9 mouse cellular contexts compared by ENCODE assay signal in the genomic region with DNA sequence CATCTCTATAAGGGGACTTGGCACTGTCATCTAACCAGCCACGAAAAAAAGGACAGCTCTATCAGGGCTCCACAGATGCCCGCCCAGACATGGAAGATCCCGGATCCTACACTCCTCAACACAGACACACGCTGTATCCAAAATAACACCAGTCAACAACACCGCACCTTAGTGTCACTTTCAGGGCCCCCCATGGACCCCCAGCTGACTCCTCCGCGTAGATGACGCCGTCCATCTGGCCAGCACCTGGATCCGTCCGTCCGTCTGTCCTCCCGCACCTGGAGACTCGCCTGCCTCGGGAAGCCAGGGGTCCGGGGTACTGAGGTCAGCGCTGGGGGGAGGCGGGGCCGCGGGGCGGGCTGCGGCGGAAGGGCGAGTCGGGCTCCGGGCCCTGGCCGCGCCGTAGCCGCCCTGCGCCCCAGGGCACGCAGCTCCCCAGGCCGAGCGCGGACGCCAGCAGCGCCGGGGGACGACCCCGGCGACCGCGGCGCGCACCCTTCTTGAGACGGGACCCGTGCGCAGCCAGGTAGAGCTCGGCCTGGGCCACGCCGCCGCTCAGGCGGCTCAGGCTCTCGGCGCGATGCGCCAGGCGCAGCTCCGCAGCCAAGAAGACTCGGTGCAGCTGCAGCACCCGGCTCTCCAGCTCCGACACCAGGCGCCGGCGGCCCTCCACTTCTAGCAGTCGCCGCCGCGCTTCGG. TPM values are rescaled to one million over a fixed set of nuclear protein-coding genes. Genes with fewer than 3 reads are reported as not detected.
A peak's percentile ranks its signal among the peaks of the same experiment; 100 is the strongest.
DNase-seq lines count a peak whose midpoint lies in the region; ATAC-seq and TF ChIP-seq lines count a peak whose summit lies in the region.
"Had no signal": no experiment of that assay in that cellular context is flagged by ENCODE, and none has a peak within 500 bp of the region (broad histone marks: within the 10 kb centered on the region; RNA-seq: fewer than 3 reads in every experiment).

No protein-coding gene starts in this region.

- H3K4me1 ChIP-seq in heart, embryonic 10.5 days = peaks cover 30% of the 10 kb centered on the region
- peaks cover 0 to 15% of the 10 kb centered on the region in 2 experiments; a peak in 2 of 4 replicates for H3K4me1 ChIP-seq in CH12.LX (ENCODE audit: control insufficient read depth in 1 of 2, insufficient read depth in 2 of 2)
- H3K4me1 ChIP-seq in heart, embryonic 16.5 days (ENCODE audit: control insufficient read depth, insufficient read depth, low read length) = peaks cover 25% of the 10 kb centered on the region
- H3K4me1 ChIP-seq in liver, embryonic 13.5 days (replicated peaks) = peaks cover 24% of the 10 kb centered on the region

- ATAC-seq in heart, embryonic 16.5 days (replicated peaks; ENCODE audit: extremely low read depth, insufficient read depth, low FRiP score) = peak; percentile 14
- no peak; the same call in 1 of the 2 replicates for ATAC-seq in liver, embryonic 13.5 days (ENCODE audit: low read depth)
- ATAC-seq in activated CD4-positive, CD25-positive, alpha-beta regulatory T cell, adult 4 months = no peak

- dilution Hi-C loops in CH12.LX (cut with MboI; ENCODE audit: extremely low pct_ligation_motif_present, extremely low pct_unique_long_range_greater_than_20kb, low sequenced_read_pairs) = no loop called here

- H3K9ac ChIP-seq in CH12.LX (ENCODE audit: insufficient read depth, low read depth) = no peak overlapping the region
- H3K9ac ChIP-seq in heart, embryonic 16.5 days (ENCODE audit: low read length) = peak overlapping the region; percentile 71
- H3K9ac ChIP-seq in liver, embryonic 13.5 days = 0 out of 2 replicates have a peak overlapping the region, but pooled peaks have one; percentile 26

- no peaks in the 10 kb centered on the region for H3K9me3 ChIP-seq in heart, embryonic 10.5 days
- H3K9me3 ChIP-seq in CH12.LX (replicated peaks; ENCODE audit: low read length) = no peaks in the 10 kb centered on the region
- no peaks in the 10 kb centered on the region for H3K9me3 ChIP-seq in heart, embryonic 16.5 days (replicated peaks; ENCODE audit: control insufficient read depth, low read length)
- H3K9me3 ChIP-seq in liver, embryonic 13.5 days (replicated peaks) = no peaks in the 10 kb centered on the region

- no peaks in the 10 kb centered on the region for H3K36me3 ChIP-seq in heart, embryonic 10.5 days
- H3K36me3 ChIP-seq in CH12.LX (replicated peaks in 1 of 2; ENCODE audit: control insufficient read depth in 1 of 2, insufficient read depth in 1 of 2, low read length in 1 of 2) = no peaks in the 10 kb centered on the region
- no peaks in the 10 kb centered on the region for H3K36me3 ChIP-seq in heart, embryonic 16.5 days (ENCODE audit: control insufficient read depth, insufficient read depth)
- H3K36me3 ChIP-seq in liver, embryonic 13.5 days = no peaks in the 10 kb centered on the region

- peaks cover 81% of the 10 kb centered on the region for H3K27me3 ChIP-seq in heart, embryonic 10.5 days (ENCODE audit: insufficient read depth, poor library complexity, severe bottlenecking)
- peaks cover 83% of the 10 kb centered on the region for H3K27me3 ChIP-seq in CH12.LX (replicated peaks)
- peaks cover 70% of the 10 kb centered on the region for H3K27me3 ChIP-seq in heart, embryonic 16.5 days (ENCODE audit: control insufficient read depth, insufficient read depth, low read length)
- H3K27me3 ChIP-seq in liver, embryonic 13.5 days = peaks cover 95% of the 10 kb centered on the region

- WGBS in heart, embryonic 10.5 days = under 1% methylated on average over 70 of the region's 70 CpGs
- WGBS in heart, embryonic 16.5 days = 1% methylated on average over 62 of the region's 70 CpGs
- 2% methylated on average over 64 of the region's 70 CpGs for WGBS in liver, embryonic 13.5 days (ENCODE audit: insufficient replicate concordance)

- H3K4me2 ChIP-seq in CH12.LX (ENCODE audit: insufficient read depth, low read depth, poor library complexity, severe bottlenecking) = peak overlapping the region; percentile 65
- H3K4me2 ChIP-seq in heart, embryonic 16.5 days (ENCODE audit: low read depth, low read length) = peak overlapping the region; percentile 99
- peak overlapping the region; percentile 67 for H3K4me2 ChIP-seq in liver, embryonic 13.5 days

- in situ Hi-C loops in CH12.LX (cut with MboI; ENCODE audit: low pct_ligation_motif_present, low pct_unique_long_range_greater_than_20kb, low sequenced_read_pairs) = no loop called here

- peak overlapping the region; percentile 69 for H3K4me3 ChIP-seq in heart, embryonic 10.5 days
- no peak overlapping the region for H3K4me3 ChIP-seq in CH12.LX (replicated peaks in 1 of 3; ENCODE audit: low read depth in 2 of 3, low read length in 2 of 3, poor library complexity in 1 of 3)
- peak overlapping the region; percentile 69 for H3K4me3 ChIP-seq in heart, embryonic 16.5 days (ENCODE audit: low read length)
- peak overlapping the region; percentile 52 for H3K4me3 ChIP-seq in liver, embryonic 13.5 days (replicated peaks)

- no peak for DNase-seq in heart, embryonic 10.5 days (ENCODE audit: low spot score)
- no peak for DNase-seq in heart, adult 8-10 months (ENCODE audit: low spot score)
- DNase-seq in CH12.LX (ENCODE audit: extremely low read depth) = no peak
- DNase-seq in cerebellum, adult 8-10 months = peak; percentile 57
- no peak for DNase-seq in liver, embryonic 13.5 days
- DNase-seq in urinary bladder, adult 18-20 months (ENCODE audit: low spot score in 2 of 2) = no peak

- no peak for TF ChIP-seq CTCF in CH12.LX (conservative IDR thresholded peaks at IDR 0.05 in 1 of 2, IDR thresholded peaks at IDR 0.05 in 1 of 2; ENCODE audit: low read depth in 2 of 2, low read length in 2 of 2)

- no peaks in the 10 kb centered on the region for H3K79me2 ChIP-seq in CH12.LX (replicated peaks; ENCODE audit: control insufficient read depth, extremely low read depth, insufficient read depth, poor library complexity, severe bottlenecking)

- no peak for TF ChIP-seq POLR2A in CH12.LX (IDR thresholded peaks at IDR 0.05; ENCODE audit: low read depth, low read length)

- TF ChIP-seq EP300 in CH12.LX (IDR thresholded peaks at IDR 0.05; ENCODE audit: low read length) = no peak

- peak overlapping the region; percentile 71 for H3K27ac ChIP-seq in heart, embryonic 10.5 days
- no peak overlapping the region for H3K27ac ChIP-seq in CH12.LX (ENCODE audit: insufficient read depth, low read depth)
- no peak overlapping the region for H3K27ac ChIP-seq in heart, embryonic 16.5 days (ENCODE audit: low read length)
- H3K27ac ChIP-seq in liver, embryonic 13.5 days = no peak overlapping the region

- TF ChIP-seq RAD21 in CH12.LX (IDR thresholded peaks at IDR 0.05; ENCODE audit: low read depth, low read length) = no peak

TF ChIP-seq in CH12.LX, 34 proteins besides CTCF, POLR2A, EP300 and RAD21 (continues in another document):
- TF ChIP-seq USF1 (IDR thresholded peaks at IDR 0.05; ENCODE audit: low read depth, low read length) = no peak

RNA-seq across cellular contexts. Expression of a gene that starts 0.7 kb away (rescaled TPM):
- polyA plus RNA-seq in heart, embryonic 10.5 days (2016; fragmentation: Nextera tagmentation; extraction: Ambion mirVana) = 0.60 and 0.96 TPM in 2 replicates
- total RNA-seq in heart, adult 8-10 months (2022) = 1 to 10 TPM; 1.3 to 1.8 (median 1.6) TPM
- total RNA-seq in CH12.LX (2012; rRNA removed) (not detected in 2 replicates), CH12.LX (2014; rRNA removed) (not detected in 2 replicates)
- not detected in 2 replicates for polyA plus RNA-seq in CH12.LX (2012; ENCODE audit: insufficient read length, low read depth)
- polyA plus RNA-seq in heart, embryonic 16.5 days (2015; fragmentation: Nextera tagmentation; extraction: Ambion mirVana) = 0.64 and 1.5 TPM in 2 replicates
- 0.06 TPM in 1 of 2 replicates, not detected in the other for polyA plus RNA-seq in liver, embryonic 13.5 days (2015; fragmentation: Nextera tagmentation; extraction: Ambion mirVana)
- polyA plus RNA-seq in activated CD4-positive, CD25-positive, alpha-beta regulatory T cell, adult 4 months (2017; shearing (Covaris generic)) = not detected

RNA-seq across cellular contexts. Expression of a gene that starts 17.7 kb away (rescaled TPM):
- 0.90 and 1.5 TPM in 2 replicates for polyA plus RNA-seq in heart, embryonic 10.5 days (2016; fragmentation: Nextera tagmentation; extraction: Ambion mirVana)
- total RNA-seq in heart, adult 8-10 months (2022) = 1 to 10 TPM; 1.3 to 3.0 (median 1.6) TPM
- 0.13 TPM in 1 of 2 replicates, not detected in the other for total RNA-seq in CH12.LX (2012; rRNA removed)
- total RNA-seq in CH12.LX (2014; rRNA removed) = not detected in 2 replicates
- not detected in 2 replicates for polyA plus RNA-seq in CH12.LX (2012; ENCODE audit: insufficient read length, low read depth)
- 1.0 and 1.3 TPM in 2 replicates for polyA plus RNA-seq in heart, embryonic 16.5 days (2015; fragmentation: Nextera tagmentation; extraction: Ambion mirVana)
- 0.05 TPM in 1 of 2 replicates, not detected in the other for polyA plus RNA-seq in liver, embryonic 13.5 days (2015; fragmentation: Nextera tagmentation; extraction: Ambion mirVana)
- polyA plus RNA-seq in activated CD4-positive, CD25-positive, alpha-beta regulatory T cell, adult 4 months (2017; shearing (Covaris generic)) = not detected

RNA-seq across cellular contexts. Expression of a gene that starts 21.2 kb away (rescaled TPM):
- polyA plus RNA-seq in heart, embryonic 10.5 days (2016; fragmentation: Nextera tagmentation; extraction: Ambion mirVana) = 1.6 and 4.0 TPM in 2 replicates
- not detected for total RNA-seq in heart, adult 8-10 months (2022)
- not detected in 2 replicates for total RNA-seq in CH12.LX (2012; rRNA removed)
- not detected in 2 replicates for total RNA-seq in CH12.LX (2014; rRNA removed)
- not detected in 2 replicates for polyA plus RNA-seq in CH12.LX (2012; ENCODE audit: insufficient read length, low read depth)
- polyA plus RNA-seq in heart, embryonic 16.5 days (2015; fragmentation: Nextera tagmentation; extraction: Ambion mirVana) = 3.1 and 4.5 TPM in 2 replicates
- 0.45 and 0.70 TPM in 2 replicates for polyA plus RNA-seq in liver, embryonic 13.5 days (2015; fragmentation: Nextera tagmentation; extraction: Ambion mirVana)
- not detected for polyA plus RNA-seq in activated CD4-positive, CD25-positive, alpha-beta regulatory T cell, adult 4 months (2017; shearing (Covaris generic))
- total RNA-seq: left cerebral cortex, postnatal 25 days had no signal

RNA-seq across cellular contexts. Expression of a gene that starts 48.2 kb away (rescaled TPM):
- polyA plus RNA-seq in heart, embryonic 10.5 days (2016; fragmentation: Nextera tagmentation; extraction: Ambion mirVana) = 328 and 420 TPM in 2 replicates
- 10 to 100 TPM; 66.4 to 92.0 (median 73.0) TPM for total RNA-seq in heart, adult 8-10 months (2022)
- total RNA-seq in CH12.LX (2012; rRNA removed) = 408 and 453 TPM in 2 replicates
- 199 and 206 TPM in 2 replicates for total RNA-seq in CH12.LX (2014; rRNA removed)
- polyA plus RNA-seq in CH12.LX (2012; ENCODE audit: insufficient read length, low read depth) = 718 and 764 TPM in 2 replicates
- 209 and 234 TPM in 2 replicates for polyA plus RNA-seq in heart, embryonic 16.5 days (2015; fragmentation: Nextera tagmentation; extraction: Ambion mirVana)
- polyA plus RNA-seq in liver, embryonic 13.5 days (2015; fragmentation: Nextera tagmentation; extraction: Ambion mirVana) = 214 and 231 TPM in 2 replicates
- 10 to 100 TPM; 32.7 to 55.9 TPM for polyA plus RNA-seq in activated CD4-positive, CD25-positive, alpha-beta regulatory T cell, adult 4 months (2017; shearing (Covaris generic))

RNA-seq across cellular contexts. Expression of a gene that starts 55.6 kb away (rescaled TPM):
- 4.9 and 8.9 TPM in 2 replicates for polyA plus RNA-seq in heart, embryonic 10.5 days (2016; fragmentation: Nextera tagmentation; extraction: Ambion mirVana)
- 10 to 100 TPM; 13.2 to 19.5 (median 16.9) TPM for total RNA-seq in heart, adult 8-10 months (2022)
- not detected in 2 replicates for total RNA-seq in CH12.LX (2012; rRNA removed)
- total RNA-seq in CH12.LX (2014; rRNA removed) = not detected in 2 replicates
- polyA plus RNA-seq in CH12.LX (2012; ENCODE audit: insufficient read length, low read depth) = not detected in 2 replicates
- polyA plus RNA-seq in heart, embryonic 16.5 days (2015; fragmentation: Nextera tagmentation; extraction: Ambion mirVana) = 20.1 and 22.3 TPM in 2 replicates
- 0.31 and 0.51 TPM in 2 replicates for polyA plus RNA-seq in liver, embryonic 13.5 days (2015; fragmentation: Nextera tagmentation; extraction: Ambion mirVana)
- polyA plus RNA-seq in activated CD4-positive, CD25-positive, alpha-beta regulatory T cell, adult 4 months (2017; shearing (Covaris generic)) = not detected
- total RNA-seq: left cerebral cortex, postnatal 25 days had no signal

Comparison
In these comparisons a context has a peak if more than half of its experiments do, and no peak if none do; other contexts are left out.
1. H3K4me3 ChIP-seq: peak in heart, embryonic 10.5 days (single experiment), heart, embryonic 16.5 days (single experiment) and liver, embryonic 13.5 days (single experiment); none in CH12.LX (0 of 3).
2. Peak in every context shown above with its lines, with median percentiles within 50 percentile points of each other: H3K4me2 ChIP-seq.